Mouse (Mus musculus): Measurements from ENCODE around the gene Bcas3. TPM values are rescaled to one million over a fixed set of nuclear protein-coding genes. Genes with fewer than 3 reads are reported as not detected.
"Not testable (repeated sequence)": the region's sequence is repeated elsewhere in the genome, so short reads cannot be mapped to it uniquely, and the experiment has no call there.

Gene Bcas3
- polyA plus RNA-seq, 1 experiment from 2014 or later, result 20.2 TPM

- H3K36me3 ChIP-seq, result no peaks in the 10 kb centered on the region
- H3K4me1 ChIP-seq, result peaks cover 3% of the 10 kb centered on the region; the same call in 1 of the 2 replicates
- DNase-seq (ENCODE audit: low spot score), result no peak
- H3K4me3 ChIP-seq, result no peak overlapping the region
- no peak overlapping the region for H3K27ac ChIP-seq (replicated peaks)
- no peaks in the 10 kb centered on the region for H3K9me3 ChIP-seq (replicated peaks)
- 88% methylated on average over 5 of the region's 5 CpGs for whole genome bisulfite sequencing
- no peaks in the 10 kb centered on the region for H3K27me3 ChIP-seq (ENCODE audit: low read depth, poor library complexity, severe bottlenecking)
These were observed 101.3 kb downstream of the Bcas3 start for GRCm38 (mm10) chr11:85454305-85454682.

GRCm38 (mm10) chr11:85461536-85461935 lies 108.6 kb downstream of the Bcas3 start:
- WGBS, result 88% methylated on average over 7 of the region's 7 CpGs
- Histone ChIP-seq H3K27me3 (ENCODE audit: low read depth, poor library complexity, severe bottlenecking) (peaks cover 53% of the 10 kb centered on the region), H3K4me1 (peaks cover 1% of the 10 kb centered on the region), H3K9me3 (replicated peaks) (no peaks in the 10 kb centered on the region), H3K27ac (replicated peaks) (no peak overlapping the region), H3K4me3 (no peak overlapping the region), H3K36me3 (no peaks in the 10 kb centered on the region)
- DNase-seq (ENCODE audit: low spot score), result no peak

- H3K27ac ChIP-seq (replicated peaks), result no peak overlapping the region
- no peak overlapping the region for H3K4me3 ChIP-seq
- WGBS, result 93% methylated on average over 1 of the region's 1 CpGs
- peaks cover 71% of the 10 kb centered on the region for H3K27me3 ChIP-seq (ENCODE audit: low read depth, poor library complexity, severe bottlenecking)
- no peak for DNase-seq (ENCODE audit: low spot score)
- no peaks in the 10 kb centered on the region for H3K36me3 ChIP-seq
- no peaks in the 10 kb centered on the region for H3K9me3 ChIP-seq (replicated peaks)
- peaks cover 31% of the 10 kb centered on the region for H3K4me1 ChIP-seq
These were observed 116.6 kb downstream of the Bcas3 start for GRCm38 (mm10) chr11:85469526-85469925.

DNA sequence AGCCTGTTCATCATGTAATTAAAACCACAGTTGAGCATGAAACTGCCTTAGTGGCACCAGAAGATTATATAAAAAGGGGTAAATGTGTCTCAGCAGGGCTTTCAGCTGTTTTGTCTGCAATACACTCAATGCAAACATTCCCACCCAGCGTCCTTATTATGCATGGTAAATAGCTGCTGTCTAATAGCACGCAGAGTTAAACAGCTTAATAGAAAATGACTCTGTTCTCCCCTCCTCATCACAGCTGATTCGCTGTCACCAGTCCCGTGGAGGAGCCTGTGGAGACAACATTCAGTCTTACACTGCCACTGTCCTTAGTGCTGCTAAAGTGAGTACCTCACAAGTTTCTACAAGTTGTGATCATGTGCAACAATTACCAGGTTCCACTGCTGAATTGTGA lies 117.5 kb downstream of the Bcas3 start:
- Histone ChIP-seq H3K36me3 (no peaks in the 10 kb centered on the region), H3K4me1 (peaks cover 32% of the 10 kb centered on the region), H3K27ac (replicated peaks) (no peak overlapping the region), H3K27me3 (ENCODE audit: low read depth, poor library complexity, severe bottlenecking) (peaks cover 69% of the 10 kb centered on the region), H3K9me3 (replicated peaks) (no peaks in the 10 kb centered on the region), H3K4me3 (no peak overlapping the region)
- DNase-seq (ENCODE audit: low spot score), result no peak
- WGBS, result 42% methylated on average over 4 of the region's 4 CpGs

DNA sequence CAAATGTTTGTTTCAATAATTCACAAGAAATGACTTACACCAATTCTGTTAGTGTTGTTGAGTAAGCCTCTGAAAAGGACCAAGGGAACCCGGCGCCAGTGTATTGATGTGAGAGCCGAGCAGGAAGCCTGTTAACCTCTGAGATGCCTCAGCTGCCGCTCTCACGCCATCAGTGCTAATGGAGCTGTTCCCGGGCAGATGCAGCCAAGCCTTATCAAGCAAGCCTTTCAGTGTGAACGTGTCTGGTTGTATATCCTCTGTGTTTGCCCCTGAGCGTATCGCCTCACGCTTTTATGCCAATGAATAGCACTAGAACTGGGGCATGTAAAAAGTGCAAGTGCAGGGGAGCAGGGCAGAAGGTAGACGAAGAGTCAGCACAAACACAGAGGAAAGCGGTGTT lies 121.4 kb downstream of the Bcas3 start:
- Histone ChIP-seq H3K4me3 (no peak overlapping the region), H3K27me3 (ENCODE audit: low read depth, poor library complexity, severe bottlenecking) (peaks cover 59% of the 10 kb centered on the region), H3K9me3 (replicated peaks) (no peaks in the 10 kb centered on the region), H3K4me1 (peaks cover 27% of the 10 kb centered on the region), H3K27ac (replicated peaks) (0 out of 2 replicates have a peak overlapping the region, but pooled peaks have one; percentile 28), H3K36me3 (no peaks in the 10 kb centered on the region)
- 50% methylated on average over 12 of the region's 12 CpGs for WGBS
- DNase-seq (ENCODE audit: low spot score), result peak; percentile 36

GRCm38 (mm10) chr11:85482737-85483467 lies 129.9 kb downstream of the Bcas3 start:
- H3K4me1 ChIP-seq, result 0 out of 2 replicates have a peak, but pooled peaks cover 4% of the 10 kb centered on the region
- no peaks in the 10 kb centered on the region; the same call in 1 of the 2 replicates for H3K27me3 ChIP-seq (ENCODE audit: low read depth, poor library complexity, severe bottlenecking)
- 66% methylated on average over 6 of the region's 6 CpGs for WGBS
- H3K27ac ChIP-seq (replicated peaks), result no peak overlapping the region
- DNase-seq (ENCODE audit: low spot score), result no peak
- H3K36me3 ChIP-seq, result no peaks in the 10 kb centered on the region
- H3K9me3 ChIP-seq (replicated peaks), result no peaks in the 10 kb centered on the region
- no peak overlapping the region for H3K4me3 ChIP-seq

DNA sequence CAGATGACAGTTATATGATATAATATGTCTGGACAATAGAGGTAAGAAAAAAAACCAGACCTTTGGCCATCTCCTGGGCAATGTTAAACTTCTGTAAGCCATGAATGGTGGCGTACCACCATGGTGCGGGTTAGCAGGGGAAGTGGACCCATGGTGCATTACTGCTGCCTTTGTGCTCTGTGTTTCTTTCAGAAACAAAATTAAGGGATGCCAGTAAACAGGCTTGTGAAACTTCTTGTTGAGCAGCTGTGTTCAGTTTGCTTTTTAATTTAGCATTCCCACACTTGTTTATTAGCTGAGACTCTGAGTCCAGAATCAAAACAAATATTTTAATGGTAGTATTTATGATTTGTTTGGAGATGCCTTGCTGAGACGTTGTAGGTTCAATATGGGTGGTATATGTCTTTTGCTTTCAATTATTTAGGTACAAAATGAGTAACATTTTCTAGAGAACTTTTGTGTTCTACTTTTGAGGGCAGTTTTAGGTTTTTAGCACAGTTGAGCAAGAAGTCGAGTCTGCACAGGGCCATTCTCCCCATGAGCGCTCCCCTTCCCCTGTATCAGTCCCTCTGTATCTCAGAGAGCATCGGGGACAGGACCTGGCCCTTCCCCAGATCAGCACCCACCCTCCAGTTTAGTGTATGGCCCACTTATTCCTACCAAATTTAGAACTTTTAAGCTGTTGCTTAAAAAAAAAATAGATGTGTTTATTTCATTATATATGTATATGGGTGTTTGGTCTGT lies 132.4 kb downstream of the Bcas3 start:
- Histone ChIP-seq H3K4me1 (0 out of 2 replicates have a peak, but pooled peaks cover 4% of the 10 kb centered on the region), H3K9me3 (replicated peaks) (no peaks in the 10 kb centered on the region), H3K27me3 (ENCODE audit: low read depth, poor library complexity, severe bottlenecking) (no peaks in the 10 kb centered on the region), H3K4me3 (no peak overlapping the region), H3K27ac (replicated peaks) (no peak overlapping the region), H3K36me3 (no peaks in the 10 kb centered on the region)
- DNase-seq (ENCODE audit: low spot score), result no peak
- WGBS, result 88% methylated on average over 6 of the region's 6 CpGs

DNA sequence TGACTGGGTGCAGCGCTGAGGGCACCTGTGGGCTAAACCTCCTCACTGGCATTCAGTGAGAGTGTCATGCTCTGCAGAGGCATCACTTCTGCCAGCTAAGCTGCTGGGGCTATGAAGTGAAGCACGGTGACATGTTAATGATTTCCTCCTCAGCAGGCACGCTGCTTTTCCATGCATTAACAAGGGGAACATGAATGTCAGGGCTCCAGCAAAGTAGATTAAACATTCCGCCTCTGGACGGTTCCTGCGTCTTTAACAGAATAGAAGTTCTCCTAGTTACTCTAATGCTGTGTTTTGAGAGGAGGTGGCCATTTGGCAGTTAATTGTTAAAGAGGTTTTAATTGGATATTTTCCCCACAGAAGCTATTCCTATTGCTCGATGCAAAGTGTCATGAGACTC lies 134.5 kb downstream of the Bcas3 start:
- Histone ChIP-seq H3K27ac (replicated peaks) (no peak overlapping the region), H3K36me3 (no peaks in the 10 kb centered on the region), H3K4me1 (0 out of 2 replicates have a peak, but pooled peaks cover 4% of the 10 kb centered on the region), H3K4me3 (no peak overlapping the region), H3K9me3 (replicated peaks) (no peaks in the 10 kb centered on the region), H3K27me3 (ENCODE audit: low read depth, poor library complexity, severe bottlenecking) (no peaks in the 10 kb centered on the region)
- DNase-seq (ENCODE audit: low spot score), result no peak
- 67% methylated on average over 7 of the region's 7 CpGs for WGBS

- 72% methylated on average over 12 of the region's 12 CpGs for WGBS
- no peak overlapping the region for H3K27ac ChIP-seq (replicated peaks)
- DNase-seq (ENCODE audit: low spot score), result no peak
- H3K4me1 ChIP-seq, result 0 out of 2 replicates have a peak, but pooled peaks cover 4% of the 10 kb centered on the region
- H3K9me3 ChIP-seq (replicated peaks), result no peaks in the 10 kb centered on the region
- no peaks in the 10 kb centered on the region for H3K36me3 ChIP-seq
- no peak overlapping the region for H3K4me3 ChIP-seq
- no peaks in the 10 kb centered on the region for H3K27me3 ChIP-seq (ENCODE audit: low read depth, poor library complexity, severe bottlenecking)
These were observed 139.3 kb downstream of the Bcas3 start for GRCm38 (mm10) chr11:85492231-85492630.

DNA sequence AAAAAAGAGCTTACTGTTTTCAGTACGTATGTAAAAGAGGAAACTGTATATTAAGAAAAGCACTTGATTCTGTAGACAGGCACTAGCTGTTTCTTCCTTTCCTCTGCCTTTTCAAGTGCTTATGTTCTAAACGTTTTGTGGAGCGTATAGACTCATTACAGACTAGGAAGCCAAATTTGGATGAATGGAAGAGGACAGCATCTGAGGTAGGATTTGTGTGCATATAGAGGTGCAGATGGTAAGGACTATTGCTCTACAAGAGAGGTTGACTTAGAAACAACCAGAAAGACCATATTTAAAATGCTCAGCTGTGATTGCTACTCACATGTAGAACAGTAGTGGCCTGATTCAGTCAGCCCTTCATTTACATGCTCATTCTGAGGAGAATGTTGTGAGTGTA lies 139.7 kb downstream of the Bcas3 start:
- no peak overlapping the region for H3K27ac ChIP-seq (replicated peaks)
- no peaks in the 10 kb centered on the region for H3K9me3 ChIP-seq (replicated peaks)
- H3K36me3 ChIP-seq, result no peaks in the 10 kb centered on the region
- 84% methylated on average over 3 of the region's 3 CpGs for WGBS
- no peak overlapping the region for H3K4me3 ChIP-seq
- no peak for DNase-seq (ENCODE audit: low spot score)
- 0 out of 2 replicates have a peak, but pooled peaks cover under 1% of the 10 kb centered on the region for H3K4me1 ChIP-seq
- no peaks in the 10 kb centered on the region for H3K27me3 ChIP-seq (ENCODE audit: low read depth, poor library complexity, severe bottlenecking)

DNA sequence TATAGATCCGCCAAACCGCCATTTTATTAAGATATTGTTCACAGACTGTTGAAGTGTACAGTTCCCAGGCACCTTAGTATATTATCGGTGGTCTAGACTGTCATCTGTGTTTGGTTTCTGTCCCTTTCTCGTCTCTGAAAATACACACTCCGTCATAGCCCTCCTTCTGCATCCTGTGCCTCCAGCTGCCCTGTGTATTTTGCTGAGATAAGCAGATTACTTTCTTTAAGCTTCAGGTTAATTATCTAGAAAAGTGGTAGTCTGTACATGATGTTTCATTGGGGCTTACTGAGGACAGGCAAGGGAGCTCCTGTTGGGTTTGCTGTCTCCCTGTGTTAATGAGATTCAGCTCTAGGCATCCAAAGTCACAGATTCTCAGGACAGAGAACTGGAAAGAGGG lies 146.6 kb downstream of the Bcas3 start:
- no peak for DNase-seq (ENCODE audit: low spot score)
- 88% methylated on average over 5 of the region's 5 CpGs for WGBS
- Histone ChIP-seq H3K27me3 (ENCODE audit: low read depth, poor library complexity, severe bottlenecking) (no peaks in the 10 kb centered on the region), H3K4me1 (no peaks in the 10 kb centered on the region), H3K27ac (replicated peaks) (no peak overlapping the region), H3K4me3 (no peak overlapping the region), H3K9me3 (replicated peaks) (no peaks in the 10 kb centered on the region), H3K36me3 (no peaks in the 10 kb centered on the region)

- H3K36me3 ChIP-seq, result no peaks in the 10 kb centered on the region
- H3K9me3 ChIP-seq (replicated peaks), result no peaks in the 10 kb centered on the region
- 66% methylated on average over 3 of the region's 3 CpGs for WGBS
- H3K27ac ChIP-seq (replicated peaks), result no peak overlapping the region
- H3K4me3 ChIP-seq, result no peak overlapping the region
- H3K4me1 ChIP-seq, result no peaks in the 10 kb centered on the region
- no peaks in the 10 kb centered on the region for H3K27me3 ChIP-seq (ENCODE audit: low read depth, poor library complexity, severe bottlenecking)
- DNase-seq (ENCODE audit: low spot score), result no peak
These were observed 149.1 kb downstream of the Bcas3 start for GRCm38 (mm10) chr11:85502031-85502430.

DNA sequence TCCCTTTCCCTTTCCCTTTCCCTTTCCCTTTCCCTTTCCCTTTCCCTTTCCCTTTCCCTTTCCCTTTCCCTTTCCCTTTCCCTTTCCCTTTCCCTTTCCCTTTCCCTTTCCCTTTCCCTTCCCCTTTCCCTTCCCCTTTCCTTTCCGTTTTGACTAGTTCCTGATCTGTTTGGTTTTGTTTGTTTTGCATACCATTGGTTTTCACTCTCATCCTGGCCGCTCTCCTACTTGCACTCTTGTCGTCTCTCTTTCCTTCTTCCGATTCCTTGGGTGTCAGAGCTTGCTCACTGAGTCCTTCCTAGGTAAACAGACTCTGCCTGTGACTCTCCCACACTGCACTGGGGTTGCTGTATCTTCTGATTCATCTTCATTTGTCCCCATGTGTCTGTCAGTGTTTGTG lies 151.8 kb downstream of the Bcas3 start:
- DNase-seq (ENCODE audit: low spot score); H3K27me3 ChIP-seq (ENCODE audit: low read depth, poor library complexity, severe bottlenecking); H3K9me3 ChIP-seq (replicated peaks); H3K36me3 ChIP-seq; H3K4me3 ChIP-seq; H3K27ac ChIP-seq (replicated peaks); H3K4me1 ChIP-seq: not testable (repeated sequence)
- WGBS, result 59% methylated on average over 4 of the region's 4 CpGs

Measured in midbrain, embryonic 10.5 days (tissue).